Mouse (Mus musculus) B cell, adult 62 days (primary cell): ENCODE results near the gene Hipk2. TPM values are rescaled to one million over a fixed set of nuclear protein-coding genes. Genes with fewer than 3 reads are reported as not detected.

Experiments
- total RNA-seq: library from RNA; stranded (reverse); gene quantifications from 4 replicates; pipeline ENCODE4 v1.2.4, GENCODE M21; 2023

The Hipk2 gene
- total RNA-seq: 23.9 to 25.2 TPM (median 24.4 TPM) in 4 replicates

DNA sequence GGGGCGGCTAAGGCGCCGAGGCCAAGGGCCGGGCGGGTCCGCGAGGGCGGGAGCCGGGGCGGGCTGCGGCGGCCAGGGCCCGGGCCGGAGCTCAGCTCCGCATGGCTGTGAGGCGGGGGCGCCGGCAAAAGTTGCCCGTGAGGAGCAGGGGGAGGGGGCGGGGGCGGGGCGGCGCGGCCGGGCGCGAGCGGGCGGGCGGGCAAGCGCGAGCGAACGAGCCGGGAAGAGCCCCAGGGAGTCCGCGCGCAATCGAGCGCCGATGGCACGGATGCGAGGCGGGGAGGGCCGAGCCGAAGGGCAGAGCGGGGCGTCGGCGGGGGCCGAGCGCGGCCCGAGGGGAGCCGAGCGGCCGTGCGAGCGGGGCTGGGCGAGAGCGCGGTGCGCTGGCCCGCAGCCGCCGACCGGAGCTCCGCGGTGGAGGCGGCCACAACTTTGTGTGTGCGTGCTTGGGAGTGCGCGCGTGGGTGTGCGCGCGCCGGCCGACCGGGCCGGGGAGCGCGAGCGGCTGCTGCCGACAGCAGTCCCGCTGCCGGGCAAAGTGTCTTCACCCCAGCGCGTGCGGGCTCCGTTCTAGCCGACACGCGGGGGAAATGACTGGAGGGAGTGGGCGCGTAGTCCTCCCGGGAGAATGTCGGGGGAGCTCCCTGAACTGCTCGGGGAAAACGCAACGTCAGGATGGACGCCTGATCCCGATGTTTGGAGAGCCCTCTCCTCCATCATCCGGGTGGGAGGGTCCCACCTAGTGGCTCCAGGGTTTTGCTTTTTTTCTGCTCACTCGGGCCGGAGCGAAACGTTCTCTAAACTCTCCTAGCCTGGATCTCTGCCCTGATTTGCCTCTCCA, at the start of gene Hipk2:
Gene Hipk2, minus strand, starts transcription at position 95 of the 841 bp plus-strand sequence.

GRCm38 (mm10) chr6:38875258-38876070, 501 bp downstream of the Hipk2 start, which contains the start of gene Tbxas1:
Tbxas1 (plus strand) TSS chr6:38875404.

DNA sequence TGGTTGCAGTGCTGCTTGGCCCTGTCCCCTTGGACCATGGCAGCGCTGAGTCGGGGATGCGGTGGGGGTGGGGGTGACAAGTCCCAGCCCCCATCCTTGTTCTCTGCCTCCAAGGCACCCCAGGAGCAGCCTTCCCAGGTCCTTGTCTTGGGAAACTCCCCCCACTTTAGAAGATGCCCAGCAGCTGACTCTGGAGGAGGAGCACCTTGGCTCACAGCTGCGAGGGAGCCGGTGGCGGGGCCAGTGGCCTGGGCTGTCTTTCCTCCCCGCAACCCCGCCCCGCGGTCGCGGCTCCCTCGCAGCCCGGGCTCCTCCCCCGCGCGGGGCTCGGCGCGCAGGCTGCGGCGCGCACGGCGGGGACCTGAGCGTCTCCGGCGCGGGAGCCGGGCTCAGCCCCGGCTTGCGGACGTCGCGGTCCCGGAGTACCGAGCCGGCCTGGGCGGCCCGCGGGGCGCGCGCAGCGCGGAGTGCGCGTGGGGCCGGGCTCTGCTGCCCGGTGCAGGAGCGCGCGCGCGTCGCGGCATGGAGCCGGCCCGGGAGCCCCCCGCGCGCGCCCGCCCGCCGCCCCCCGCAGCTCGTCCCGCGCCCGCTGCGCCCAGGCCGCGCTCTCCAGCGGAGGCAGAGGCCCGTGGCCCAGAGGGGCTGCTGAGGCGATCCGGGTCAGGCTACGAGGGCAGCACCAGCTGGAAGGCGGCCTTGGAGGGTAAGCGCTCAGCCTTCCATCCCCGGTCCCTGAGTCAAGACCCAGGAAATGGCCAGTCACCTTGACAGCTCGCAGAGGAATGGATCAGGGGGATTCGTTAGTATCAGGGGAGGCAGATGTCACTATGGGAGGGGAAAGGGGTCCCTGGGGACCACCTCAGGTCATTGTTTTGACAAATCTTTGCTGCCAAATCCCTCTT, 213.0 kb downstream of the Hipk2 start, which contains the start of gene Clec2l:
Gene Clec2l, plus strand, starts transcription at position 356 of the 902 bp plus-strand sequence.

Other genes starting within 250 kb of the Hipk2 start
- gene Klrg2, start 238.9 kb downstream of the Hipk2 start, total RNA-seq: not detected in 4 replicates
- not detected in 4 replicates for gene Clec2l, start 213.1 kb downstream of the Hipk2 start, total RNA-seq
- 0.45 to 1.4 TPM (median 0.62 TPM) in 4 replicates for gene Tbxas1, start 761 bp downstream of the Hipk2 start, total RNA-seq
- gene Parp12, start 242.2 kb upstream of the Hipk2 start, total RNA-seq: 0.30 to 0.52 TPM (median 0.40 TPM) in 4 replicates